Mouse (Mus musculus) forebrain, postnatal 0 days (tissue): ENCODE results near the gene Lpcat1. TPM values are rescaled to one million over a fixed set of nuclear protein-coding genes. Genes with fewer than 3 reads are reported as not detected.

Experiments used
- ATAC-seq: fragments of 200-750 bp; cut with Nextera tagmentation; 2 replicates; pipeline ENCODE4 v1.8.0; 2017; ENCODE audit warnings: mild to moderate bottlenecking, moderate library complexity
- DNase-seq: peaks from one replicate; pipeline ENCODE4 v3.0.0-alpha.2; 2015
- H3K27ac ChIP-seq: fragments of 300-500 bp; sonication (generic); 2 replicates; pipeline ENCODE4 v1.5.1; 2014; ENCODE audit warnings: low read depth, mild to moderate bottlenecking, antibody characterized with exemption, low read length, moderate library complexity, mixed read lengths
- H3K27me3 ChIP-seq: fragments of 300-500 bp; sonication (generic); 2 replicates; pipeline ENCODE4 v1.6.1; 2014; ENCODE audit warnings: mild to moderate bottlenecking, low read length, mixed read lengths; ENCODE audit not compliant: insufficient read depth
- H3K36me3 ChIP-seq: fragments of 300-500 bp; sonication (generic); 2 replicates; pipeline ENCODE4 v1.6.1; 2014; ENCODE audit warnings: mild to moderate bottlenecking, moderate library complexity; ENCODE audit not compliant: insufficient read depth
- H3K4me1 ChIP-seq: fragments of 300-500 bp; sonication (generic); 2 replicates; pipeline ENCODE4 v1.6.1; 2014; ENCODE audit warnings: antibody characterized with exemption; ENCODE audit not compliant: insufficient read depth
- H3K4me2 ChIP-seq: fragments of 300-500 bp; sonication (generic); 2 replicates; pipeline ENCODE4 v1.6.1; 2014; ENCODE audit warnings: low read depth, mild to moderate bottlenecking, moderate library complexity
- H3K4me3 ChIP-seq: fragments of 300-500 bp; sonication (generic); 2 replicates; pipeline ENCODE4 v1.5.1; 2014; ENCODE audit warnings: low read depth, low read length, mixed read lengths
- H3K9ac ChIP-seq: fragments of 300-500 bp; sonication (generic); 2 replicates; pipeline ENCODE4 v1.6.1; 2014; ENCODE audit warnings: mild to moderate bottlenecking
- H3K9me3 ChIP-seq: fragments of 300-500 bp; sonication (generic); 2 replicates; pipeline ENCODE4 v1.6.1; 2016; ENCODE audit warnings: low read length
- CTCF ChIP-seq: sonication (generic); IDR thresholded peaks from 2 replicates; pipeline ENCODE4 v1.5.1; 2016; ENCODE audit warnings: antibody characterized with exemption, control low read depth, low read depth
- WGBS: fragments of 180-500 bp; shearing (Covaris S2); extraction: QIAGEN DNeasy Blood & Tissue Kit; methylation state at CpG from one replicate; pipeline ENCODE4 v1.1.7; 2014; 5-methylcytosine and 5-hydroxymethylcytosine counted together
- polyA plus RNA-seq: library from polyadenylated mRNA; unstranded; fragments of >200 nt; fragmentation: Nextera tagmentation; extraction: Ambion mirVana; gene quantifications from 2 replicates; pipeline ENCODE4 v1.2.1, GENCODE M21; 2015
- total RNA-seq: library from RNA; depleted of rRNA; stranded (reverse); fragments of >200 nt; gene quantifications from 2 replicates; pipeline ENCODE4 v1.2.3, GENCODE M21; 2014

The Lpcat1 gene
- total and polyA plus RNA-seq, 2 experiments from 2014 or later: 87.2 to 144 TPM

- Histone ChIP-seq H3K4me2 (no peak overlapping the region), H3K27me3 (no peaks in the 10 kb centered on the region), H3K27ac (peak overlapping the region; percentile 51), H3K36me3 (no peaks in the 10 kb centered on the region), H3K4me1 (no peaks in the 10 kb centered on the region), H3K9ac (no peak overlapping the region), H3K9me3 (no peaks in the 10 kb centered on the region), H3K4me3 (no peak overlapping the region)
- DNase-seq: peak; percentile 39
- TF ChIP-seq CTCF: no peak
- WGBS: 34% methylated on average over 2 of the region's 2 CpGs
- ATAC-seq: peak; percentile 72
These were observed 19.5 kb upstream of the Lpcat1 start for GRCm38 (mm10) chr13:73447478-73447877.

- no peak overlapping the region for H3K4me2 ChIP-seq
- ATAC-seq (no peak), DNase-seq (no peak)
- no peaks in the 10 kb centered on the region for H3K27me3 ChIP-seq
- no peaks in the 10 kb centered on the region for H3K9me3 ChIP-seq
- no peaks in the 10 kb centered on the region for H3K36me3 ChIP-seq
- no peak for TF ChIP-seq CTCF
- H3K27ac ChIP-seq: peak overlapping the region; percentile 51; the same call in 1 of the 2 replicates
- no peaks in the 10 kb centered on the region for H3K4me1 ChIP-seq
- H3K9ac ChIP-seq: no peak overlapping the region
- H3K4me3 ChIP-seq: no peak overlapping the region
- 53% methylated on average over 2 of the region's 2 CpGs for WGBS
These were observed 18.8 kb upstream of the Lpcat1 start for GRCm38 (mm10) chr13:73448201-73448600.

GRCm38 (mm10) chr13:73448723-73449122, 18.3 kb upstream of the Lpcat1 start:
- H3K4me2 ChIP-seq: no peak overlapping the region
- 0 out of 2 replicates have a peak overlapping the region, but pooled peaks have one; percentile 21 for H3K27ac ChIP-seq
- no peak for TF ChIP-seq CTCF

DNA sequence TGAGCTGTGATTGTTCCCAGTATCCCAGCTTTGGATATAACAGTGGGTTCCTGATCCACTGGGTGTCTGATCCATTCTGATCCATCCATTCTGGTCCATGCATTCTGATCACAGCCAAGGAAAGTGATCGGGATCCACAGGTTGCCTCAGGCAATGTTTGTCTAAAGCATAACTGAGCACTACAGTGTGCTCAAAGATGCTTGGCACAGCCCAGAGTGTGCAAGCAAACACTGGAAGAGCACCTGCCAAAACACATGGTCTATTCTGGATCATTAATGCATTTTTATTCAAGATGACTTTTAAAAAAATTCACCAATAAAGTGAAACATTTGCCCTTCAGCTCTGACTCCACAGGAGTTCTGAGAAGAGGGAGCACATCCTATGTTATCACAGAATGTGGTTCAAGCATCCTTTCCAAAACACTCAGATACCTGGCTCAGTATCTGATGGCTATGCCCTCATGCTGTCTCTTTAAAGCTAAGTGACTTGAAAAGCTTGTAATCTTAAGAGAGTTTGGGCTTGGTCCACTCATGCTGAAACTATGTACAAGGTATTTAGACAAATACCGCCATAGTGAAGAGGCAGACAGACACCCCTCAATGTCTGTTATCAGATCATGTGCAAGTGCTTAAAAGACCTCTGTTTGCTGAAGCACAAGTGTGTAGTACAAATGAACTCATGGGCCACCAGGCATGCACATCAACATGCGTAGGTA, 13.3 kb upstream of the Lpcat1 start:
- no peaks in the 10 kb centered on the region for H3K27me3 ChIP-seq
- TF ChIP-seq CTCF: no peak
- H3K4me2 ChIP-seq: no peak overlapping the region
- ATAC-seq (no peak), DNase-seq (no peak)
- no peak overlapping the region for H3K27ac ChIP-seq
- no peaks in the 10 kb centered on the region for H3K9me3 ChIP-seq
- WGBS: 79% methylated on average over 3 of the region's 3 CpGs
- H3K9ac ChIP-seq: no peak overlapping the region
- no peak overlapping the region for H3K4me3 ChIP-seq
- H3K4me1 ChIP-seq: no peaks in the 10 kb centered on the region
- H3K36me3 ChIP-seq: no peaks in the 10 kb centered on the region

More at GRCm38 (mm10) chr13:73448723-73449122, 18.3 kb upstream of the Lpcat1 start:
- Histone ChIP-seq H3K4me3 (no peak overlapping the region), H3K36me3 (no peaks in the 10 kb centered on the region), H3K4me1 (no peaks in the 10 kb centered on the region), H3K9me3 (no peaks in the 10 kb centered on the region), H3K27me3 (no peaks in the 10 kb centered on the region), H3K9ac (no peak overlapping the region)
- 87% methylated on average over 3 of the region's 3 CpGs for WGBS
- DNase-seq: no peak
- no peak for ATAC-seq

DNA sequence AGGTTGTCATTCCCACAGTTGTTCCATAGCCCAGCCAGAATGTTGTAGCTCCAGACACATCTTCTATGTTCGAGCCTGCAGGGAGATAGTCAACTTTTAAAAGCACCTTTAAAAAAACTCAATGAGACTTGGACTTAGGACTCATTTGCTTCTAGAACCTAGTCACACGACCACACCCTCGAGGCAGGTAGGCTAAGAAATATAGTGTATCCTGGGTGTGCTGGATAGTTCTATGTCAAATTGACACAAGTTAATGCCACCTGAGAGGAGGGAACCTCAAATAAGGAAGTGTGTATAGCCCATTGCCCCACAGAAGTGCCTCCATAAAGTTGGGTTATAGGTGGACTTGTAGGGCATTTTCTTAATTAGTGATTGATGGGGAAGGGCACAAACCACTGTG, 11.7 kb upstream of the Lpcat1 start:
- ATAC-seq (no peak), DNase-seq (no peak)
- Histone ChIP-seq H3K9ac (no peak overlapping the region), H3K27ac (no peak overlapping the region), H3K4me2 (no peak overlapping the region), H3K4me3 (no peak overlapping the region), H3K36me3 (no peaks in the 10 kb centered on the region), H3K4me1 (no peaks in the 10 kb centered on the region), H3K27me3 (no peaks in the 10 kb centered on the region), H3K9me3 (no peaks in the 10 kb centered on the region)
- TF ChIP-seq CTCF: no peak
- WGBS: 78% methylated on average over 3 of the region's 3 CpGs

- Histone ChIP-seq H3K4me3 (no peak overlapping the region), H3K27ac (no peak overlapping the region), H3K9me3 (no peaks in the 10 kb centered on the region), H3K4me1 (no peaks in the 10 kb centered on the region), H3K27me3 (no peaks in the 10 kb centered on the region), H3K36me3 (no peaks in the 10 kb centered on the region), H3K4me2 (no peak overlapping the region), H3K9ac (no peak overlapping the region)
- no peak for DNase-seq
- no peak for TF ChIP-seq CTCF
- WGBS: 79% methylated on average over 3 of the region's 4 CpGs
- no peak for ATAC-seq
These were observed 9.7 kb upstream of the Lpcat1 start for GRCm38 (mm10) chr13:73457301-73457700.

DNA sequence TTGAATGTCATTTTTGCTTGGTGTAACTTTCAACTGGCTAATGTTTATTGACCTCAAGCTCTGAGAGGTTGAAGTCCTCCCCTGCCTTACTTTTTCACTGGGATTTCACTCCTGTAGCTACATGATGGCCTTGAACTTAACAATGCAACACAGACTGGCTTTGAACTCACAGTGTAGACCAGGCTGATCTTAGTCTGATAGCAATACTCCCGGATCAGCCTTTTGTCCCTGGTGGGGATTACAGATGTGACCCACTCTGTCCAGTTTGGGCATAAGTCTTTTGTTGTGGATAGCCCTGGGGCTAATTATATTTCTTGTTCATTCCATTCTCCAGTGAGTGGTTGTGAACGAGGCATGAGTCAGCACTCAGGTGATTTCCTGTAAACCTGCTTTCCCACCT, 9.3 kb upstream of the Lpcat1 start:
- Histone ChIP-seq H3K9ac (no peak overlapping the region), H3K4me2 (no peak overlapping the region), H3K9me3 (no peaks in the 10 kb centered on the region), H3K27ac (no peak overlapping the region), H3K4me3 (no peak overlapping the region), H3K4me1 (no peaks in the 10 kb centered on the region), H3K36me3 (no peaks in the 10 kb centered on the region), H3K27me3 (no peaks in the 10 kb centered on the region)
- 66% methylated on average over 2 of the region's 2 CpGs for WGBS
- ATAC-seq: no peak
- no peak for DNase-seq
- TF ChIP-seq CTCF: no peak
